Mouse (Mus musculus): ENCODE measurements around the gene Nmnat2. TPM values are rescaled to one million over a fixed set of nuclear protein-coding genes. Genes with fewer than 3 reads are reported as not detected.

Nmnat2 gene
- polyA plus RNA-seq, 1 experiment from 2014 or later: 52.2 TPM

DNA sequence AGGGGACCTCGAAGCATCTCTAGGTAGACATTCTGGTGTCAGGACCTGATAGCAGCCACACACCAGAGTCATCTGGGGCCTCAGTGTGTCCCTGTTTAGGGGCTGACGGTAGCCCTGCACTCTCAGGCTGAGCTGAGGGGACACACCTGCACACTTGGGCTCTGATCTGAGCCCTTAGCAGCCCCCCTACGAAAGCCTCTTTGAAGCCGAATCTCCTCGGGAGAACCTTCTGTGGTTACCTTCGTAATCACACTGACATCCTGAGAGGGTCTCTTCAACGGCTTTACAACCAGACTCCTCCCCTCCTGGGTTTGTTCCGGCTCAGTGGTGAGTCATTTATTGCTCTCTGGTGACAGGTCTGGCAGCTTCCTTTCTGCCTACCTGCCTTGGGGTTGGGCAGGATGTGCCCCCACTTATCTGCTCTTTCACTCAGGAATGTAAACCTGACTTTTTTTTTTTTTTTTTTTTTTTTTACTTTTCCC is 186.0 kb downstream of the Nmnat2 start:
- H3K9me3 ChIP-seq: no peaks in the 10 kb centered on the region
- H3K4me3 ChIP-seq: no peak overlapping the region
- 22% methylated on average over 8 of the region's 8 CpGs for WGBS
- H3K4me1 ChIP-seq: peaks cover 4% of the 10 kb centered on the region; the same call in 1 of the 2 replicates
- no peaks in the 10 kb centered on the region for H3K27me3 ChIP-seq (replicated peaks)
- H3K27ac ChIP-seq: no peak overlapping the region
- H3K4me2 ChIP-seq (replicated peaks): no peak overlapping the region
- H3K9ac ChIP-seq: no peak overlapping the region
- H3K36me3 ChIP-seq: no peaks in the 10 kb centered on the region
- ATAC-seq (ENCODE audit: low FRiP score, low read depth): no peak

- Histone ChIP-seq H3K4me2 (replicated peaks) (no peak overlapping the region), H3K9ac (no peak overlapping the region), H3K27ac (no peak overlapping the region), H3K4me1 (no peaks in the 10 kb centered on the region), H3K36me3 (no peaks in the 10 kb centered on the region), H3K9me3 (no peaks in the 10 kb centered on the region), H3K4me3 (no peak overlapping the region), H3K27me3 (replicated peaks) (no peaks in the 10 kb centered on the region)
- ATAC-seq (ENCODE audit: low FRiP score, low read depth): no peak
- 76% methylated on average over 11 of the region's 11 CpGs for WGBS
These were observed 189.2 kb downstream of the Nmnat2 start for GRCm38 (mm10) chr1:153144021-153144420.

GRCm38 (mm10) chr1:153145791-153146190 is 191.0 kb downstream of the Nmnat2 start:
- Histone ChIP-seq H3K27ac (no peak overlapping the region), H3K36me3 (no peaks in the 10 kb centered on the region), H3K9me3 (no peaks in the 10 kb centered on the region), H3K9ac (no peak overlapping the region), H3K27me3 (replicated peaks) (no peaks in the 10 kb centered on the region), H3K4me2 (replicated peaks) (no peak overlapping the region), H3K4me1 (no peaks in the 10 kb centered on the region), H3K4me3 (no peak overlapping the region)
- ATAC-seq (ENCODE audit: low FRiP score, low read depth): no peak
- 88% methylated on average over 5 of the region's 5 CpGs for WGBS

- Histone ChIP-seq H3K27ac (no peak overlapping the region), H3K9ac (no peak overlapping the region), H3K4me3 (no peak overlapping the region), H3K36me3 (no peaks in the 10 kb centered on the region), H3K4me1 (no peaks in the 10 kb centered on the region), H3K9me3 (no peaks in the 10 kb centered on the region), H3K4me2 (replicated peaks) (no peak overlapping the region), H3K27me3 (replicated peaks) (no peaks in the 10 kb centered on the region)
- WGBS: 81% methylated on average over 7 of the region's 7 CpGs
- ATAC-seq (ENCODE audit: low FRiP score, low read depth): no peak
These were observed 197.8 kb downstream of the Nmnat2 start for GRCm38 (mm10) chr1:153152594-153152993.

- Histone ChIP-seq H3K4me2 (replicated peaks) (no peak overlapping the region), H3K27ac (no peak overlapping the region), H3K36me3 (no peaks in the 10 kb centered on the region), H3K4me1 (no peaks in the 10 kb centered on the region), H3K9ac (no peak overlapping the region), H3K9me3 (no peaks in the 10 kb centered on the region), H3K27me3 (replicated peaks) (no peaks in the 10 kb centered on the region), H3K4me3 (no peak overlapping the region)
- ATAC-seq (ENCODE audit: low FRiP score, low read depth): no peak
- whole genome bisulfite sequencing: 67% methylated on average over 10 of the region's 10 CpGs
These were observed 198.9 kb downstream of the Nmnat2 start for GRCm38 (mm10) chr1:153153619-153154137.

DNA sequence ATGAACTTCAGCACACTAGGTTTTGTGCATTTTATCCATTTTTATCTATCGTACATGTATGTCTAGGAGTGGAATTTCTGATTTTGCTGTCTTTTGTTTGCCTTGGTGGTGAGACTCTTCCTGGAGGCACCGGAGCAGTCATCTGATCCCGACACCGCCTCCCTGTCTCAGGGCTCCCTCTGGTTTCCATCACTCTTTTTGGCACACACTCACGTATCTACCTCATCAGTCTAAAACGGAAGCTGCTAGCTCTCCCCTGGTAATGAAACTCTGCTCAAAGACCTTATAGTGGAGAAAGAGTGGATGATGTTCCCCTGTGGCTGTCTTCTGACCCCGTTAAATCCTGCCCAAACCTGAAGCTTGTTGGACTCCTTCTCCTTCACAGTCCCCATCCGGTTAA is 200.6 kb downstream of the Nmnat2 start:
- no peak for ATAC-seq (ENCODE audit: low FRiP score, low read depth)

DNA sequence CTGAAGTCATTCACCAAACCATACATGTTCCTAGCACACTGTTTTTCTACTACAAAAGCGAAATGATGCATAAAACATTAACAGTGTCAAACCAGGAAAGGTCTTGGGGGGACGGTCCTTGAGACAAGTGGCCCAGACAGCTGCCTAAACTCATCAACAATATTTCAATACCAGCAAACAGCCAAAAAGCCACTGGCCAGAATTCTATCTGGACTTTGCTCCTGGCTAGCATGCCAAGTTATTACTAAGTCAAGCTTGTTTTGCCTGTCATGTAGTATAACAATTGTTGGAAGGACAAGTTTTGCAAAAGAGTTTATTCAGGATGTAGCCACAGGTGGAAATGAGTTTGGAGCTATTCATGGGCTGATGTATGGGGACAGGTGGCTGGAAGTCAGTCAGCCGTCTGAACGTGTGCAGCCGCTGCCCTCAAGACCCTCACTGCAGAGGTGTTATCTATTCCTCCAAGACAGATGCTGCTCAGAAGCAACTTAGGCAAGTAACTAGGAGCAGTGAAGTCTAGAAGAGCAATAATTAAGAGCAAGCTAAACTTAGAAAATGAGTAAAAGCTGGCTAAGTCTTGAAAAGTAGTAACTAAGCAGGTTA is 202.3 kb downstream of the Nmnat2 start:
- no peak overlapping the region for H3K9ac ChIP-seq
- no peak overlapping the region for H3K27ac ChIP-seq
- H3K36me3 ChIP-seq: no peaks in the 10 kb centered on the region
- H3K4me3 ChIP-seq: no peak overlapping the region
- 81% methylated on average over 5 of the region's 5 CpGs for WGBS
- no peak for ATAC-seq (ENCODE audit: low FRiP score, low read depth)
- no peaks in the 10 kb centered on the region for H3K27me3 ChIP-seq (replicated peaks)
- H3K4me2 ChIP-seq (replicated peaks): no peak overlapping the region
- no peaks in the 10 kb centered on the region for H3K4me1 ChIP-seq
- no peaks in the 10 kb centered on the region for H3K9me3 ChIP-seq

More for the DNA sequence above, 200.6 kb downstream of the Nmnat2 start:
- H3K4me3 ChIP-seq: no peak overlapping the region
- H3K4me2 ChIP-seq (replicated peaks): no peak overlapping the region
- no peaks in the 10 kb centered on the region for H3K9me3 ChIP-seq
- 89% methylated on average over 8 of the region's 8 CpGs for WGBS
- no peak overlapping the region for H3K27ac ChIP-seq
- no peaks in the 10 kb centered on the region for H3K27me3 ChIP-seq (replicated peaks)
- no peak overlapping the region for H3K9ac ChIP-seq
- no peaks in the 10 kb centered on the region for H3K36me3 ChIP-seq
- no peaks in the 10 kb centered on the region for H3K4me1 ChIP-seq

- Histone ChIP-seq H3K27ac (no peak overlapping the region), H3K4me1 (no peaks in the 10 kb centered on the region), H3K4me2 (replicated peaks) (no peak overlapping the region), H3K9me3 (no peaks in the 10 kb centered on the region), H3K27me3 (replicated peaks) (no peaks in the 10 kb centered on the region), H3K9ac (no peak overlapping the region), H3K4me3 (no peak overlapping the region), H3K36me3 (no peaks in the 10 kb centered on the region)
- no peak for ATAC-seq (ENCODE audit: low FRiP score, low read depth)
- WGBS: 95% methylated on average over 4 of the region's 4 CpGs
These were observed 204.3 kb downstream of the Nmnat2 start for GRCm38 (mm10) chr1:153159137-153159536.

GRCm38 (mm10) chr1:153163831-153164230 is 209.0 kb downstream of the Nmnat2 start:
- no peaks in the 10 kb centered on the region for H3K27me3 ChIP-seq (replicated peaks)
- no peaks in the 10 kb centered on the region for H3K9me3 ChIP-seq
- no peak overlapping the region for H3K4me2 ChIP-seq (replicated peaks)
- H3K9ac ChIP-seq: no peak overlapping the region
- ATAC-seq (ENCODE audit: low FRiP score, low read depth): no peak
- no peaks in the 10 kb centered on the region for H3K36me3 ChIP-seq
- no peak overlapping the region for H3K4me3 ChIP-seq
- H3K4me1 ChIP-seq: no peaks in the 10 kb centered on the region
- H3K27ac ChIP-seq: no peak overlapping the region
- 71% methylated on average over 3 of the region's 3 CpGs for WGBS

DNA sequence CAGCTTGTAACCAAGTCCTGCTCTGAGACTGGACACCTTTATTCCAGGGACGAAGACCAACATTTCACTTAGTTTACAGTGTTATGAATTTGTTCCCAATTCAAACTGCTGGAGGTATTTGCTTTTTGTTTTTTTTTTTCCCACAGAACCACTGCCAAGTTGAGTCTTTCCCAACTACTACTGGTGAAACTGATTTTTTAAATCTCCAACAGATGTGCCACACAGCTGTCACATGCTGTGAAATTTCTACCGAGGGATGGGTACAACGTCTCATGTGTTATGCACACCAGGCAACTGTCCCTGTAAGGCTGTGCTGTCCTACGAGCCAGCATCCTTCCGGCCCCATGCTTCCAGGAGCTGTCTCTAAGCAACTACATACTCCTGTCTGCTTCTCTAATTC is 213.5 kb downstream of the Nmnat2 start:
- Histone ChIP-seq H3K4me2 (replicated peaks) (no peak overlapping the region), H3K27me3 (replicated peaks) (no peaks in the 10 kb centered on the region), H3K27ac (no peak overlapping the region), H3K36me3 (no peaks in the 10 kb centered on the region), H3K9me3 (no peaks in the 10 kb centered on the region), H3K4me1 (no peaks in the 10 kb centered on the region), H3K9ac (no peak overlapping the region), H3K4me3 (no peak overlapping the region)
- ATAC-seq (ENCODE audit: low FRiP score, low read depth): no peak
- 83% methylated on average over 5 of the region's 5 CpGs for WGBS

Other genes starting within 250 kb of the Nmnat2 start
- gene Apobec4, start 204.4 kb upstream of the Nmnat2 start, polyA plus RNA-seq (2016; fragmentation: Nextera tagmentation; extraction: Ambion mirVana): not detected in 2 replicates
- gene Rgl1, start 188.6 kb upstream of the Nmnat2 start, polyA plus RNA-seq (2016; fragmentation: Nextera tagmentation; extraction: Ambion mirVana): 22.7 and 24.8 TPM in 2 replicates
- gene Arpc5, start 188.5 kb upstream of the Nmnat2 start, polyA plus RNA-seq (2016; fragmentation: Nextera tagmentation; extraction: Ambion mirVana): 294 and 320 TPM in 2 replicates
- gene Ncf2, start 154.8 kb upstream of the Nmnat2 start, polyA plus RNA-seq (2016; fragmentation: Nextera tagmentation; extraction: Ambion mirVana): 3.0 and 4.0 TPM in 2 replicates
- gene Smg7, start 52.3 kb upstream of the Nmnat2 start, polyA plus RNA-seq (2016; fragmentation: Nextera tagmentation; extraction: Ambion mirVana): 36.8 and 38.6 TPM in 2 replicates
- 0.53 and 0.74 TPM in 2 replicates for gene Lamc2, start 231.5 kb downstream of the Nmnat2 start, polyA plus RNA-seq (2016; fragmentation: Nextera tagmentation; extraction: Ambion mirVana)

Data from neural tube, embryonic 12.5 days (tissue).